In genomic region chr9:47372296-47372695, GRCm38 (mm10) we compare ENCODE assay signal across 22 mouse cellular contexts.
DNase-seq lines count a peak whose midpoint lies in the region; ATAC-seq lines count a peak whose summit lies in the region.
"Had no signal": no experiment of that assay in that cellular context is flagged by ENCODE, and none has a peak within 500 bp of the region (broad histone marks: within the 10 kb centered on the region; RNA-seq: fewer than 3 reads in every experiment).

No protein-coding gene starts in this region.

- H3K9me3 ChIP-seq in hindbrain, embryonic 10.5 days = no peaks in the 10 kb centered on the region
- H3K9me3 ChIP-seq in hindbrain, embryonic 12.5 days (replicated peaks) = no peaks in the 10 kb centered on the region
- H3K9me3 ChIP-seq in lung, embryonic 16.5 days (ENCODE audit: control insufficient read depth, low read length) = no peaks in the 10 kb centered on the region
- H3K9me3 ChIP-seq in limb, embryonic 10.5 days (replicated peaks) = no peaks in the 10 kb centered on the region
- H3K9me3 ChIP-seq: embryonic facial prominence, embryonic 13.5 days; forebrain, embryonic 12.5 days; heart, embryonic 15.5 days had no signal

- no peak overlapping the region for H3K9ac ChIP-seq in hindbrain, embryonic 12.5 days
- no peak overlapping the region for H3K9ac ChIP-seq in lung, embryonic 16.5 days (ENCODE audit: low read length)
- H3K9ac ChIP-seq: embryonic facial prominence, embryonic 13.5 days; forebrain, embryonic 12.5 days; heart, embryonic 15.5 days had no signal

- H3K4me3 ChIP-seq in hindbrain, embryonic 10.5 days = no peak overlapping the region
- H3K4me3 ChIP-seq in hindbrain, embryonic 12.5 days = no peak overlapping the region
- no peak overlapping the region for H3K4me3 ChIP-seq in lung, embryonic 16.5 days (ENCODE audit: low read length)
- no peak overlapping the region for H3K4me3 ChIP-seq in limb, embryonic 10.5 days
- H3K4me3 ChIP-seq: embryonic facial prominence, embryonic 13.5 days; forebrain, embryonic 12.5 days; heart, embryonic 15.5 days had no signal

- no peaks in the 10 kb centered on the region for H3K36me3 ChIP-seq in hindbrain, embryonic 10.5 days
- H3K36me3 ChIP-seq in hindbrain, embryonic 12.5 days = no peaks in the 10 kb centered on the region
- H3K36me3 ChIP-seq in lung, embryonic 16.5 days (ENCODE audit: control insufficient read depth, insufficient read depth, low read length) = no peaks in the 10 kb centered on the region
- H3K36me3 ChIP-seq in limb, embryonic 10.5 days = no peaks in the 10 kb centered on the region
- H3K36me3 ChIP-seq: embryonic facial prominence, embryonic 13.5 days; forebrain, embryonic 12.5 days; heart, embryonic 15.5 days had no signal

- H3K4me2 ChIP-seq in hindbrain, embryonic 12.5 days (replicated peaks) = no peak overlapping the region
- H3K4me2 ChIP-seq in lung, embryonic 16.5 days (ENCODE audit: low read depth, low read length) = no peak overlapping the region
- H3K4me2 ChIP-seq: embryonic facial prominence, embryonic 13.5 days; forebrain, embryonic 12.5 days; heart, embryonic 11.5 days; heart, embryonic 15.5 days had no signal

- peaks cover 20% of the 10 kb centered on the region for H3K4me1 ChIP-seq in hindbrain, embryonic 10.5 days (replicated peaks)
- H3K4me1 ChIP-seq in hindbrain, embryonic 12.5 days = peaks cover 17% of the 10 kb centered on the region
- H3K4me1 ChIP-seq in lung, embryonic 16.5 days (replicated peaks; ENCODE audit: control insufficient read depth, insufficient read depth, low read length) = peaks cover 7% of the 10 kb centered on the region
- H3K4me1 ChIP-seq in limb, embryonic 10.5 days = peaks cover 45% of the 10 kb centered on the region

- ATAC-seq in hindbrain, embryonic 12.5 days (ENCODE audit: low FRiP score) = no peak
- peak; percentile 66; the same call in 1 of the 2 replicates for ATAC-seq in lung, embryonic 16.5 days (ENCODE audit: low read depth)
- ATAC-seq: activated CD4-positive, CD25-positive, alpha-beta regulatory T cell, adult 4 months; forebrain, embryonic 16.5 days; hindbrain, embryonic 16.5 days; Patski had no signal

- H3K27me3 ChIP-seq in hindbrain, embryonic 10.5 days (ENCODE audit: insufficient read depth, poor library complexity, severe bottlenecking) = peaks cover 27% of the 10 kb centered on the region
- peaks cover under 1% of the 10 kb centered on the region; the same call in 1 of the 2 replicates for H3K27me3 ChIP-seq in hindbrain, embryonic 12.5 days
- peaks cover 7% of the 10 kb centered on the region for H3K27me3 ChIP-seq in lung, embryonic 16.5 days (ENCODE audit: control insufficient read depth, insufficient read depth, low read depth, low read length)
- H3K27me3 ChIP-seq in limb, embryonic 10.5 days (ENCODE audit: low read depth, poor library complexity, severe bottlenecking) = peaks cover 17% of the 10 kb centered on the region; the same call in 1 of the 2 replicates
- H3K27me3 ChIP-seq: CH12.LX, Patski had no signal

- 86% methylated on average over 7 of the region's 7 CpGs for WGBS in hindbrain, embryonic 10.5 days
- 86% methylated on average over 7 of the region's 7 CpGs for WGBS in hindbrain, embryonic 12.5 days
- WGBS in lung, embryonic 16.5 days = 74% methylated on average over 7 of the region's 7 CpGs
- 86% methylated on average over 7 of the region's 7 CpGs for WGBS in limb, embryonic 10.5 days

- no peak for DNase-seq in hindbrain, embryonic 10.5 days (ENCODE audit: low spot score)
- DNase-seq in lung, postnatal 14 days = no peak
- no peak for DNase-seq in limb, embryonic 10.5 days (ENCODE audit: low spot score)
- DNase-seq in lung, postnatal 36 days = peak; percentile 28
- no peak for DNase-seq in thymus, postnatal 14 days
- DNase-seq: adrenal gland, postnatal 14 days; cerebellum, adult 18-20 months; cerebellum, adult 9-11 months; cerebellum, postnatal 36 days; gastrocnemius, postnatal 10 days; heart, postnatal 14 days had no signal

- peak overlapping the region; percentile 53; the same call in 1 of the 2 replicates for H3K27ac ChIP-seq in hindbrain, embryonic 10.5 days
- H3K27ac ChIP-seq in hindbrain, embryonic 12.5 days = no peak overlapping the region
- no peak overlapping the region for H3K27ac ChIP-seq in lung, embryonic 16.5 days (ENCODE audit: low read length)
- H3K27ac ChIP-seq in limb, embryonic 10.5 days = 0 out of 2 replicates have a peak overlapping the region, but pooled peaks have one; percentile 8
- H3K27ac ChIP-seq: embryonic facial prominence, embryonic 13.5 days; forebrain, embryonic 12.5 days; heart, embryonic 15.5 days had no signal

Comparison
In these comparisons a context has a peak if more than half of its experiments do, and no peak if none do; other contexts are left out.
1. H3K27ac ChIP-seq: peak in hindbrain, embryonic 10.5 days (single experiment) and limb, embryonic 10.5 days (single experiment); none in hindbrain, embryonic 12.5 days (single experiment) and lung, embryonic 16.5 days (single experiment).